Mouse (Mus musculus) liver, adult 2 months (tissue): ENCODE results near the gene Pdzd2. TPM values are rescaled to one million over a fixed set of nuclear protein-coding genes. Genes with fewer than 3 reads are reported as not detected.
A peak's percentile ranks its signal among the peaks of the same experiment; 100 is the strongest.

ENCODE experiments used
- DNase-seq: peaks from one replicate; pipeline ENCODE4 v3.0.0-alpha.2; 2011; ENCODE audit warnings: low read depth, low spot score; ENCODE audit errors: extremely low read depth
- H3K27ac ChIP-seq: fragments of 200-500 bp; replicated peaks from 2 replicates; pipeline ENCODE4 v1.5.1; 2012; ENCODE audit warnings: low read depth, mild to moderate bottlenecking, control low read depth, inconsistent platforms, low read length; ENCODE audit not compliant: insufficient read depth
- H3K27me3 ChIP-seq: fragments of 200-500 bp; 2 replicates; pipeline ENCODE4 v1.6.1; 2012; ENCODE audit warnings: mild to moderate bottlenecking, moderate library complexity, low read length, inconsistent platforms; ENCODE audit not compliant: control insufficient read depth, insufficient read depth
- H3K36me3 ChIP-seq: fragments of 200-500 bp; 2 replicates; pipeline ENCODE4 v1.6.1; 2012; ENCODE audit warnings: low read length, inconsistent platforms; ENCODE audit not compliant: control insufficient read depth, insufficient read depth
- H3K4me1 ChIP-seq: fragments of 200-500 bp; 2 replicates; pipeline ENCODE4 v1.6.1; 2011; ENCODE audit warnings: low read length; ENCODE audit not compliant: control insufficient read depth, insufficient read depth
- H3K4me3 ChIP-seq: fragments of 200-500 bp; 2 replicates; pipeline ENCODE4 v1.5.1; 2011; ENCODE audit warnings: low read depth, mild to moderate bottlenecking, control low read depth, low read length, moderate library complexity; ENCODE audit not compliant: insufficient read depth
- H3K79me2 ChIP-seq: fragments of 200-500 bp; 2 replicates; pipeline ENCODE4 v1.6.1; 2012; ENCODE audit warnings: inconsistent platforms, mild to moderate bottlenecking, low read length, moderate library complexity; ENCODE audit not compliant: control insufficient read depth, insufficient read depth
- H3K9ac ChIP-seq: fragments of 200-500 bp; 2 replicates; pipeline ENCODE4 v1.6.1; 2012; ENCODE audit warnings: low read depth, mild to moderate bottlenecking, control low read depth, inconsistent platforms, low read length
- CTCF ChIP-seq: fragments of 200-500 bp; IDR thresholded peaks from 2 replicates; pipeline ENCODE4 v1.5.1; 2011; ENCODE audit warnings: low read depth, low read length, control low read depth
- POLR2A ChIP-seq: fragments of 200-500 bp; IDR thresholded peaks from 2 replicates; pipeline ENCODE4 v1.6.1; 2011; ENCODE audit warnings: low read length, control low read depth; ENCODE audit not compliant: insufficient read depth; ENCODE audit errors: extremely low read depth
- WGBS: fragments of 180-500 bp; shearing (Covaris S2); methylation state at CpG from one replicate; pipeline ENCODE4 v1.1.7; 2018; 5-methylcytosine and 5-hydroxymethylcytosine counted together
- polyA plus RNA-seq: library from polyadenylated mRNA; depleted of rRNA; stranded (reverse); fragments of >200 nt; gene quantifications from 2 replicates; pipeline ENCODE4 v1.2.3, GENCODE M21; 2012; rRNA removed
- total RNA-seq: library from RNA; depleted of rRNA; stranded (reverse); fragments of >200 nt; gene quantifications from 2 replicates; pipeline ENCODE4 v1.2.3, GENCODE M21; 2014; rRNA removed

Pdzd2 gene
- 0.74 and 1.1 TPM in 2 replicates for total RNA-seq
- polyA plus RNA-seq = 0.11 and 0.16 TPM in 2 replicates

DNA sequence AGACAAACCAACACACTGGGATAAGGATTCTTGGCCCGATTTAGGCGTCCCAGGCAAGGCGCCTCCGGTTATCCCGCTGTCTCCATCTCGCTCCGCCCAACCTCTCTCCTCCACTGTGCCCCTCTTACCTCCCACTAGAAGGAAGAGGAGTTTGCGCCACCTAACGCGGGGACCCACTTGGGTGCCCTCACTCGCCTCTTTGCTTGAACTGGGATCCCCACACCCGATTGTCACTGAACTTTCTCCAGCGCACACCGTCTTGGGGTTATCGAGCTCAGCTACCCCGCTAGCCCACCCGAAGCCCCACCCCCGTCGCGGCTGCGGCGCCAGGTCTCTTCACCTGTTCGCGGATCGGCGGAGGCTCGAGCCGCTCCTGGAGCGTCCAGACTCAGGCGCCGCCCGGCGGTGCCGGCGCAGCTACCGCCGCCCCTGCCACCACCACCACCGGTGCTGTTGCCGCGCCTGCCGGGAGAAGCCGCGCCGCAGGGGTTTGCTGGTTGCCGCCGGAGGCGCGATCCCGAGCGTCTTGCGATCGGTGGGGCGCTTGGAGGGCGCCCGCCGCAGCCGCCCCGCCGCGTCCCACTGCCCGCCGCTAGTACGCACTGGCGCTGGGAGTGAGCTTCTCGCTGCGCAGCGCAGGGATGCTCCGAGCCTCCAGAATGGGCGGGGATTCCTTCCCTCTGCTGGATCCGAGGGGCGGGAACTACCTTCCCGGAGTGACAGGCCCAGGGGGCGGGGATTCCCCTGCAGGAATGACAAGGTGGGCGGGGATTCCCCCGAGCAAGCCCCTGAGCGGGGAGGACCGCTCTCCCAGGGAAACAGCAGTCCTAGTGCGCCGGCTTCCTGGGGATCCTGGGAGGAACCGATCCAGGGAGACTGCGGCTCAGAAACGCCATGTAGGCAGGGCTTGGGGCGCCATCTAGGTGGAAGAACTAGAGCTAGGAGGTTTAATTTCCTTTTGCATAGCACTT is at the start of gene Pdzd2:
Pdzd2 (minus strand) TSS at position 648 of the 971 bp plus-strand sequence.
- Histone ChIP-seq H3K4me3 (peak within 1 kb of the TSS; percentile 41; the same call in 1 of the 2 replicates), H3K36me3 (no peaks in the 10 kb centered on the region), H3K27ac (no peak within 1 kb of the TSS), H3K4me1 (no peaks in the 10 kb centered on the region), H3K27me3 (peaks cover 5% of the 10 kb centered on the region; the same call in 1 of the 2 replicates), H3K79me2 (no peaks in the 10 kb centered on the region), H3K9ac (no peak within 1 kb of the TSS)
- WGBS = 1% methylated on average over 83 of the region's 83 CpGs
- TF ChIP-seq CTCF (no peak), POLR2A (no peak)
- peak; percentile 36 for DNase-seq

DNA sequence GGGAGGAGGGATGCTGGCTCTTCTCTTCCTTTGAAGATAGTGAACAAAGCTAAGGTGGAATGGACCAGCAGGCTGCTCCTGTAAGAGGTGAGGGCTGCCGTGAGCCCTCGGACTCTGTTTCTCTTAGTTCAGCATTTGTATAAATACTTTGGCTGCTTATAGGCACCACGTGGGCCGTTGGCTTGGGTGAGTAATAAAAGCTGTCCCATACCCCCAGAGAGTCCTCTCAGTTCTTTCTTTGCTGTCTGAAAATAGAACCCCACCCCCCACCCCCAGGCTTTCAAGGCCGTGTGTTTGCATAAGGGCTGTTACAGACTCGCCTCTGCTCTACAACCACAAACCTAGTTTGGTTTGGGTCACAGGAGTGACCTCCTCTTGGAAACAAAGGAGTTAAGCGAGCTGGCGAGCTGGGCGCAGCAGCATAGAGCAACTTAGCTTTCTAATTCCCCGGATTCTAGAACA is 49.7 kb upstream of the Pdzd2 start:
- Histone ChIP-seq H3K4me1 (no peaks in the 10 kb centered on the region), H3K4me3 (no peak overlapping the region), H3K27ac (no peak overlapping the region), H3K79me2 (no peaks in the 10 kb centered on the region), H3K27me3 (no peaks in the 10 kb centered on the region), H3K9ac (no peak overlapping the region), H3K36me3 (no peaks in the 10 kb centered on the region)
- no peak for DNase-seq
- TF ChIP-seq CTCF (no peak), POLR2A (no peak)
- 18% methylated on average over 10 of the region's 10 CpGs for WGBS

DNA sequence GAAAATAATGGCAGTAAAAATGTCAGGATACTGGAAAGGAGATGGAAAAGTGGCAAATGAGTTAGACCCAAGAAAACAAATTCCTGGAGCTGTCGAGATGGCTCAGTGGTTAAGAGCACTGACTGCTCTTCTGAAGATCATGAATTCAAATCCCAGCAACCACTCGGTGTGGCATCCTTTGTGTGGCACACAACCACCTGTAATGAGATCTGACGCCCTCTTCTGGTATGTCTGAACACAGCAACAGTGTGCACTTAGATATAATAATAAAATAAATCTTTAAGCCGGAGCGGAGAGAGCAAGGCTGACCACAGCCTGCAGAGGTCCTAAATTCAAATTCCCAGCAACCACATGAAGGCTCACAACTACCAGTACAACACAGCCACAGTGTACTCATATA is 48.8 kb upstream of the Pdzd2 start:
- Histone ChIP-seq H3K4me1 (no peaks in the 10 kb centered on the region), H3K4me3 (no peak overlapping the region), H3K9ac (no peak overlapping the region), H3K27me3 (no peaks in the 10 kb centered on the region), H3K79me2 (no peaks in the 10 kb centered on the region), H3K27ac (no peak overlapping the region), H3K36me3 (no peaks in the 10 kb centered on the region)
- 89% methylated on average over 5 of the region's 5 CpGs for WGBS
- TF ChIP-seq CTCF = no peak
- no peak for TF ChIP-seq POLR2A
- no peak for DNase-seq

DNA sequence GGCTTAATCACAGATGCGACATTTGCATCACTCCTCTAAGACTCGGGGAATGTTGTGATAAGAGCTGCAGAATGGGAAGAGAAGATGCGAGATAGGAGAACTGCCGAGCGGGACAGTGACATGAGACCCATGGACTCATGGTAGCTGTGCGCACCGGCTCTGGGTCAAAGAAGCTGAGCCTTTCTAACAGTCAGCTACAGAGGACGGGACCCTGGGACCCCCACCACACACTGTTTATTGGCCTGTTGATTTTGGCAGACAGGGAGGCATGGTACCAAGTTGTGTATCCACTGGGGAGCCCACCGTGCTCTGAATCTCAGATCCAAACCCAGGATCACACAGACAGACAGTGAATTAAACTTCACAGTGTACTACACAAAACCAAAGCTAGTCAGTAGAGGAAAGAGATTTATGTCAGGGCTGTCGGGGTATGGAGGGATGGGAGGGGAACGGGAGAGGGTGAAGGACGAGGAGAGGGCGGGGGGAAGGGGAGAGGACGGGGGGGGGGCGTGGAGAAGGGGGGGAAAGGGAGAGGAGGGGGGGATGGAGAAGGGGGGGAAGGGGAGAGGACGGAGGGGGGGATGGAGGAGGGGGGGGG is 42.1 kb upstream of the Pdzd2 start:
- Histone ChIP-seq H3K27ac (no peak overlapping the region), H3K4me3 (no peak overlapping the region), H3K27me3 (no peaks in the 10 kb centered on the region), H3K36me3 (no peaks in the 10 kb centered on the region), H3K4me1 (no peaks in the 10 kb centered on the region), H3K79me2 (no peaks in the 10 kb centered on the region), H3K9ac (no peak overlapping the region)
- 62% methylated on average over 13 of the region's 16 CpGs for WGBS
- DNase-seq = no peak
- TF ChIP-seq POLR2A (no peak), CTCF (no peak)

DNA sequence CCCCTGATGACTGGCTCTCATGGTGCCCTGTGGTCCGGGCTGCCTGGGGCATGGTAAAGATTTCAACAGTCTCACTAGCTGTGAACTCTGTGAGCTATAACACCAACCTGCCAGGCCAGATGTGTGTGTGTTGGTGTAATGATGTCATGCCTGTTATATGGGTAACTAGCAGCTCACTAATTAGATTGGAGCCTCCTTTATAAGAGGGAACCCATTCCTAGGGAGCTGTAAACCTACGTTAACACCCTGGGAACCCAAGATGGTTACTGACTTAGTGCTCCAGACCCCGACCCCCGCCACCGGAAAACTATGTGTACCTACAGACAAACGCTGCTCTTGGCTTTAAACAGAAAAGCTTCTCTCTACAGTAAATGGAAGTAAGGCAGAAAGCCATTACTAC is 41.6 kb upstream of the Pdzd2 start:
- Histone ChIP-seq H3K27ac (no peak overlapping the region), H3K4me3 (no peak overlapping the region), H3K79me2 (no peaks in the 10 kb centered on the region), H3K9ac (no peak overlapping the region), H3K36me3 (no peaks in the 10 kb centered on the region), H3K27me3 (no peaks in the 10 kb centered on the region), H3K4me1 (no peaks in the 10 kb centered on the region)
- no peak for DNase-seq
- TF ChIP-seq CTCF = no peak
- no peak for TF ChIP-seq POLR2A
- 76% methylated on average over 6 of the region's 6 CpGs for WGBS
